Mouse (Mus musculus) testis, adult 2 months (tissue): ENCODE measurements around the gene Prss30.

ENCODE experiments used
- CTCF ChIP-seq: fragments of 200-500 bp; IDR thresholded peaks from 2 replicates; pipeline ENCODE4 v1.5.1; 2012; ENCODE audit warnings: low read depth, mild to moderate bottlenecking, inconsistent platforms, low read length, moderate library complexity; ENCODE audit not compliant: control insufficient read depth, insufficient read depth, insufficient replicate concordance
- POLR2A ChIP-seq: fragments of 200-500 bp; IDR thresholded peaks from 2 replicates; pipeline ENCODE4 v1.6.1; 2012; ENCODE audit warnings: low read depth, mild to moderate bottlenecking, inconsistent platforms, low read length, moderate library complexity; ENCODE audit not compliant: control insufficient read depth

GRCm38 (mm10) chr17:24015727-24016126 lies 35.4 kb upstream of the Prss30 start:
- TF ChIP-seq POLR2A = no peak
- peak; percentile 66; the same call in 1 of the 2 replicates for TF ChIP-seq CTCF
